Mouse (Mus musculus): ENCODE results near the gene Atg14.

GRCm38 (mm10) chr14:47544877-47545276, 25.6 kb downstream of the Atg14 start:
- TF ChIP-seq POLR2A (IDR thresholded peaks at IDR 0.05; ENCODE audit: control insufficient read depth, extremely low read depth, insufficient read depth, low read length, poor library complexity) (no peak), CTCF (IDR thresholded peaks at IDR 0.05; ENCODE audit: borderline replicate concordance, control insufficient read depth, extremely low read depth, insufficient read depth, low read length, poor library complexity) (no peak)
